Mouse (Mus musculus): ENCODE data around the gene Rgl2.

The Rgl2 gene

GRCm38 (mm10) chr17:33925406-33926116, 3.8 kb upstream of the Rgl2 start:
- no peak for DNase-seq (ENCODE audit: low read depth)

DNA sequence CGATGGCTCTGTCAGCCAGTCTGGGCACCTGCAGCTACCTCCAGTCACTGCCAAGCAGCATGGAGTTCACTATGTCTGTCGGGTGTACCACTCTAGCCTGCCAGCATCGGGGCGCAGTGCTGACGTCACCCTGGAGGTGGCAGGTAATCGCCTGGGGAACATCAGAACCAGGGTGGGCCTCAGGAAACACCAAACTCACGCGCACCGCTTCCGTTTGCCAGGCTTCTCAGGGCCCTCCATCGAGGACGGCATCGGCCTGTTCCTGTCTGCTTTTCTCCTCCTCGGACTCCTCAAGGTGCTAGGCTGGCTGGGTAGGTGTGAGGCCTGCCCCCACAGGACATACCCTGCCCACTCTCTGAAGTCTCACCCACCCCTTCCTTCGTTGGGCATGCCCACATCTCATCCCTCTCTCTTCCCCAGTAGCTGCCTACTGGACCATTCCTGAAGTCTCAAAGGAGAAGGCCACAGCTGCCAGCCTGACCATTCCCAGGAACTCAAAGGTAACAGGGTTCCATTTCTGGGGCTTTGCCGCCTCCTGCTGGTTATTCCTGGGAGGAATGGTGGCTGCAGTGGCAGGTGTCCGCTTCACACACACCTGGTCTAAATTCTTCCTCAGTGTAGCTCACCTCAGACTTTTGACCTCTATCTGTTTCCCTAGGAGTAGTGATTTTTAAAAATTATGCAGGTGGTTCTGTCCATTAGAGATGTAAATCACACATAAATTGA, 3.0 kb upstream of the Rgl2 start:
- no peak for DNase-seq (ENCODE audit: low read depth)

- no peak for DNase-seq (ENCODE audit: low read depth)
Observed at GRCm38 (mm10) chr17:33928251-33928947, 944 bp upstream of the Rgl2 start.

- DNase-seq (ENCODE audit: low read depth) = no peak
Observed at GRCm38 (mm10) chr17:33930280-33931158, 1.2 kb downstream of the Rgl2 start.

DNA sequence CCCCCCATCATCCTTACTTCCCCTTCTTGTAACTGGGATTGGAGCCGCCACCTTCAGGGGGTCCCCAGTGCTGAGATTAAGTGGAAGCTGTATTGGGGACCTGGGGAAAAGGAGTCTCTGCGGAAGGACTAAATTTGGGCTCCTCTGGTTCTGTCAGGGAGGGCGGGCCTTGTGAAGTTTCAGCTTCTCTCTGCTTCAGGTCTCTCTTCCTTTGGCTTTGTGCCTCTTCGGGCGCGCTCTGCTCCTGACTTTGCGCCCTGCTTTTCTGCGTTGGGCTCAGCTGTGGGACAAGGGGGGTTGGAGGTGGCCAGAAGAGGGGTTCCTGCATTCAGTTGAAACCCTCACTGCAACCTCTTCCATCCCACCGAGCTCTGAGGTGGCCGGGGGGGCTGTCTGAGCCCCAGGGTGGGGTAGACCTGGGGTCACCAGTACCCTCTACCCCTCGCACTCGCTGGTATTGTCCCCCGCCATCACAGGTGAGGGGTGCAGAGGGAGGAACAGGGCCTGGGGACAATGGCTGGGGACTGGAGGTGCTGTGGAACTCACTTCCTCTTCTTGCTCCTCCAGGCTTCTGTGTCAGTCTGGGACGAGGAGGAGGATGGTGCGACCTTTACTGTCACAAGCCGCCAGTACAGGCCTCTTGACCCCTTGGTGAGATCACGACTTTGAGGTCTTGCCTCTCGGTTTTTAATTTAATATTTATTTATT, 2.0 kb downstream of the Rgl2 start:
- DNase-seq (ENCODE audit: low read depth) = no peak

DNA sequence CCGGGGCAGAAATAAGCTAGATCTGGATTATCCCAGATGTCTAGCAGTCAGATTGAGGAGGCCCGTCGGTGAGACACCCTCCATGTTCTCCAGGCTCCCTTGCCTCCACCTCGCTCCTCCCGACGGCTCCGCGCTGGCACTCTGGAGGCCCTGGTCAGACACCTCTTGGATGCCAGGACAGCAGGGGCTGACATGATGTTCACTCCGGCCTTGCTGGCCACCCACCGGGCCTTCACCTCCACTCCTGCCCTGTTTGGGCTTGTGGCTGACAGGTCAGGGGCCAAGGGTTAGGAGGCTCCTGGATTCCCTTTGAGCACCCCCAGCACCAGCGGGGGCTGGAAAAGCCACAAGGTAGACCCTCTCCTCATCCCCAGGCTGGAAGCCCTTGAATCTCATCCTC, 2.6 kb downstream of the Rgl2 start:
- DNase-seq (ENCODE audit: low read depth) = no peak

DNA sequence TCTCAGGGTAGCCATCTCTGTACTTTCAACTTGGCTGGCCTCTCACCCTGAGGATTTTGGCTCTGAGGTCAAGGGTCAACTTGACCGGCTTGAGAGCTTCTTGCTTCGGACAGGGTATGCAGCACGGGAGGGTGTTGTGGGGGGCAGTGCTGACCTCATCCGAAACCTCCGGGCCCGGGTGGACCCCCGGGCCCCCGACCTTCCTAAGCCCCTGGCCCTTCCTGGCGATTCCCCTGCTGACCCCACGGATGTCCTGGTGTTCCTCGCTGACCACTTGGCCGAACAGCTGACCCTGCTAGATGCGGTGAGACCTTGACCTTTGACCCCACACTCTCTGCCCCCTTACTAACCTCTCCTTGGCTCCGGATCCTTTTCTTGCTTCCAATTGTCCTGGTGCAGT, 3.1 kb downstream of the Rgl2 start:
- no peak for DNase-seq (ENCODE audit: low read depth)

- no peak for DNase-seq (ENCODE audit: low read depth)
Observed at GRCm38 (mm10) chr17:33932970-33933369, 3.6 kb downstream of the Rgl2 start.

DNA sequence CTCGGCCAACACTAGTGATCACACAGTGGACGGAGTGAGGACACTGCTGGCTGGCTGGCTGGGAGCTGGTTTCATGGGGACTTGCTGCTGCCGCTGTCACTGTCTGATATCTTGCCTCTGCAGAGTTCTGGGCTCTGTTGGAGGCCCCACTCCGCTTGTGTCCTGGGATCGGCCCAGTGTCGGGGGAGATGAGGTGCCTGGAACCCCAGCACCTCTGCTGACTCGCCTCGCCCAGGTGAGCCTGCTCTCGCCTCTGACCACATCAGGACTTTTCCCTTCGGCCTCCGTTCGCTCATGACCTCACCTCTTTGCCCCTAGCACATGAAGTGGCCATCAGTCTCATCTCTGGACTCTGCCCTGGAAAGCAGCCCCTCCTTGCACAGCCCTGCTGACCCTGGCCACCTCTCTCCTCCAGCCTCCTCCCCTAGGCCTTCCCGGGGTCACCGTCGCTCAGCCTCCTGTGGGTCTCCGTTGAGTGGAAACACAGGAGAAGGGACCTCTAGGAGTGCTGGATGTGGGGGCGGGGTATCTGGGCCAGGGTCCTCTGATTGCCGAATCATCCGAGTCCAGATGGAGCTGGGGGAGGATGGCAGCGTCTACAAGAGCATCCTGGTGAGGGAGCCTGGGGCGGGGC, 6.2 kb downstream of the Rgl2 start:
- DNase-seq (ENCODE audit: low read depth) = no peak

GRCm38 (mm10) chr17:33936993-33937392, 7.7 kb downstream of the Rgl2 start:
- no peak for DNase-seq (ENCODE audit: low read depth)

DNA sequence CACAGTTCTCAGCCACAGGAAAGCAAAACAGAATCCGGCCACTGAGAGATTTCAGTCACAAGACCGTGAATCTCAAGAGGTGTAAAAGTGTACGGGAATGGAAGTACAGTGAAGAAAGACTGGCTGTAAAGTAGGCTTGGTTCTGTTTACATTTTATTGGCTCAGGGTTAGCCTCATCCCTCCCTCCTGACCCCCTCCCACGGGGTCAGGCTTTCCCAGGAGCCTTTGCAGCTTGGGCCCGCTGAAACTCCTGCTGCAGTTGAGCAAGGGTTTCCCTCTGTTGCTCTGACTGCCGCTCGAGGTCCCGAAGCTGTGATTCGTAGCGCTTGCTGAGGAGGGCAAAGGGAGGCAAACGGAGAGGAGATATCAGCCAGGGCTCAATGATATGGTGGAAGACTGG, 9.4 kb downstream of the Rgl2 start:
- DNase-seq (ENCODE audit: low read depth) = no peak

DNA sequence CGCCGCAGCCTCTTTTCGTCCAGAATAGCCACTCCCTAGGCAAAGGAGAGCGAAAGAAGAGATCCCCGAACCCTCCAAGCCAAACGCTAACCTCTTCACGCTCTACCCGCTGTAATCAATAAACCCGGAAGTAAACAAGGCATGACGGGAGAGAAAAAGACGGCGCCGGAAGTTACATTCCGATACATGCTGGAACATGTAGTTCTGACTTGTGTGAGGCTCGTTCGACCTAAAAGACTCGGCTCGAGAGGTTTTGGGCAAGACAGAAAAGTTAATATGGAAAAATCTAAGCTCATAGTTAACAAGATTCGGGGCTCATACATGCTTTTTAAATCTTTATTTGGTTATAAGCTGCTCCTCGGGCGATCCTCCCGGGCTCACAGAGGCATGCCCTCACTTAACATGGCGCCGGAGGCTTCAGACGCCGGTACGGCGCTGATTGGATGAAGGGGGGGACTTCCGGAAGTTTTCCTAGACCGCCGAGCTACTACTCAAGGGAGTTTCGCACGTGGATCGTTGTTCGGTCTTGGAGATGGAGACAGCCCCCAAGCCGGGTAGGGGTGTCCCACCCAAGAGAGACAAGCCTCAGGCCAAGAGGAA, 11.0 kb downstream of the Rgl2 start, which contains the start of the genes Pfdn6 and Wdr46:
Pfdn6 (minus strand) TSS at position 138 of the 600 bp plus-strand sequence.
Wdr46 (plus strand) TSS at position 455 of the 600 bp plus-strand sequence.
- peak; percentile 90 for DNase-seq (ENCODE audit: low read depth)

GRCm38 (mm10) chr17:33940981-33941380, 11.6 kb downstream of the Rgl2 start:
- no peak for DNase-seq (ENCODE audit: low read depth)

DNA sequence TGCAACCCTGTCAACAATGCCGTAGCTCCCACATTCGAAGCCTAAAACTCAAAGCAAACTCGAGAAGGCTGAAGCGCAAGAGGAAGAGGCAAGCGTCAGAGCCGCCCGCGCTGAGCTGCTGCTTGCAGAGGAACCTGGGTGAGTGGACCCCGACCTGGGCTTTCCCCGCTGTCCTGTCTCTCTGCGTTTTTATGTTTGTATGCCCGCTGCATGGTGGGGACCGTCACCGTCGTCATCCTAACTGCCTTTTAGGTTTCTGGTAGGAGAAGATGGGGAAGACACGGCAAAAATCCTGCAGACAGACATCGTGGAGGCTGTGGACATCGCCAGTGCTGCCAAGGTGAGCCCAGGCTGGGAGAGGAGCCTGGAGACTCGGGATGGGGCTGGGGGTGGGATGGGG, 12.0 kb downstream of the Rgl2 start:
- DNase-seq (ENCODE audit: low read depth) = no peak

DNA sequence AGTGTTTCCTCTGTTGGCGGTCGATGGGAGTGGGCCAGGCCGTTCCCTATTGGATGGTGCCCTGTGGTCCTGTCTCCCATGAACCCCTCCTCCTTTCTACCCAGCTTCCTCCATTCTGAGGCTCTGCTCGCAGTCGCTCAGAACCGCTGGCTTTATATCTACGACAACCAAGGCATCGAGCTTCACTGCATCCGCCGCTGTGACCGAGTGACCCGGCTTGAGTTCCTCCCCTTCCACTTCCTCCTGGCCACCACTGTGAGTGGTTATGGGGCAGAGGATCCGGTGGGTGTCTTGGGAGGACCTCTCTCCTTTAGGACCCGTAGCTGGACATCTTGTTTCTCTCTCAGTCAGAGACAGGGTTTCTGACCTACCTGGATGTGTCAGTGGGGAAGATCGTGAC, 14.1 kb downstream of the Rgl2 start:
- no peak for DNase-seq (ENCODE audit: low read depth)

- DNase-seq (ENCODE audit: low read depth) = no peak
Observed at GRCm38 (mm10) chr17:33947430-33948089, 18.2 kb downstream of the Rgl2 start.

GRCm38 (mm10) chr17:33948090-33948904, 19.0 kb downstream of the Rgl2 start:
- no peak for DNase-seq (ENCODE audit: low read depth)

- DNase-seq (ENCODE audit: low read depth) = no peak
Observed at GRCm38 (mm10) chr17:33948905-33949537, 19.7 kb downstream of the Rgl2 start.
